Mouse (Mus musculus): ENCODE data around the gene Iqsec2.

GRCm38 (mm10) chrX:152224280-152224679, 80.2 kb downstream of the Iqsec2 start:
- TF ChIP-seq CTCF (conservative IDR thresholded peaks at IDR 0.05; ENCODE audit: low read length) (no peak), POU5F1 (IDR thresholded peaks at IDR 0.05; ENCODE audit: borderline replicate concordance, low read length) (no peak)
